Mouse (Mus musculus) layer of hippocampus, adult 11-12 months (tissue): Measurements from ENCODE around the gene Gm49354.
"Not testable (repeated sequence)": the region's sequence is repeated elsewhere in the genome, so short reads cannot be mapped to it uniquely, and the experiment has no call there.

Experiments
- DNase-seq: peaks from one replicate; pipeline ENCODE4 v3.0.0; 2022; ENCODE audit warnings: low spot score

The Gm49354 gene

DNA sequence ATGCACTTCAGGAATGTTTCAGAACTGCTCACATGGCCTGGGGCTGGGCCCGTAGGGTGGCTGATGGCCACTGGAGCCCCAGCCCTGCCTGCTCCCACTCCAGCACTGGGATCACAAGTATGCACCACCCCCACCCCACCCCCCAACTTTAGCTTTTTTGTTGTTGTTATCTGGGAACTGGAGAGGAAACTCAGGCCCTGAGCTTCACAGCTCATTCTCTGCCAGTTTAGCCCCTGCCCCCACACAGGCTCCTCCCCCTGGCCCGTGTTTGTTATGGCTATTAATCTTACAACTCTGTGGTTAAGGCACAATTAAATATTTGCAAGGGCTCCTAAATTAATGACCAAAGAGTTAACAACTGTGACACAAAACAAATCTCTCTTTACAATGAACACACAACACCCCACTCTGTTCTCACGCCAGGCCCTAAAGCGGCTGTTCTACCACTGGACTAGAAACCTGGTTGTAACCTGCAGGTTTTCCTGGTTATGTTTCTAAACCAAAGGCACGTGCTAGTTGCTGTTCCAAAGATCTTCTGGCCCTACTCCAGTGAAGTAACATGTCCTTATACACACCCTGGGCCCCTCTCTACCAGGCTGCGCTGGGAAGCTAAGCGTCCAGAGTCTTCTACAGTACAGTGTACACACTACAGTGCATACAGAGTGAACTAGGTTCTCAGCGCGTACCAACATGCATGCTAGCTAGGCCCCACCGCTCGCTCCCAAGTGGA lies 15.1 kb downstream of the Gm49354 start:
- no peak for DNase-seq

DNA sequence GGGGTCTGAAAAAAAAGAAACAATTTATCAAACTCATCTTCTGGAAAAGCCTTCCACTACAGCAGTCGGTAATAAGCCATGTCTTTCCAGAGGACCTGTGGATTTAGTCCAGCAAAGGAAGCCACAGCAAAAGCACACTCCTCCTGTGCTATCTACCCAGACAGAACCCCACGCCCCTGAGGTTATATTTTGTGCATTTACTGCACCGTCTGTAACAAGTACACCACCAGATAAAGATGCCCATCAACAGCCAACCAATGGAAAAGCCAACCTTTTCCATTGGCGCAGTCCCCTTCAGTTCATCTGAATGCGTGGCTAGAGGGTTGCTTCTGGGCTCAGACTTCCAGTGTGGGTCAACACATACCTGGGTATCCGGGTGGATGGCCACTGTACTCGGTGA lies 19.3 kb downstream of the Gm49354 start:
- no peak for DNase-seq

DNA sequence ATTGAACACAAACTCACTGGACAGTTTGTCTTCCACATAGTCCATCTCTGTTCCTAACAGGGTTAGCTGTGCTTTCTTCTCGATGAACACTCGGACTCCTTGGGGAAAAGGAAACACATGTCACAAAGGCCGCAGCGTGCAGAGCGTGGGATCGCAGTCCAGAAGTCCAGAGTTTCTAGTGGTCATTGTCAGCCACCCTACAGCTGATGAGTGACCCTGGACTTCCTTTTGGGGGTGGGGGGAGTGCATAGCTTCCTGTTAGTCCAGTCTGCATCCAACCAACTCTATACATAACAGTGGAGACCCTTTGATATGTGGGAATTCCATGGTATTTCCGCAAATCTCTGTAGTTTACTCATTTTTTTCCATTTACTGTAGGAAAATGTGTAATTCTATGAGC lies 25.1 kb downstream of the Gm49354 start:
- DNase-seq, result no peak

DNA sequence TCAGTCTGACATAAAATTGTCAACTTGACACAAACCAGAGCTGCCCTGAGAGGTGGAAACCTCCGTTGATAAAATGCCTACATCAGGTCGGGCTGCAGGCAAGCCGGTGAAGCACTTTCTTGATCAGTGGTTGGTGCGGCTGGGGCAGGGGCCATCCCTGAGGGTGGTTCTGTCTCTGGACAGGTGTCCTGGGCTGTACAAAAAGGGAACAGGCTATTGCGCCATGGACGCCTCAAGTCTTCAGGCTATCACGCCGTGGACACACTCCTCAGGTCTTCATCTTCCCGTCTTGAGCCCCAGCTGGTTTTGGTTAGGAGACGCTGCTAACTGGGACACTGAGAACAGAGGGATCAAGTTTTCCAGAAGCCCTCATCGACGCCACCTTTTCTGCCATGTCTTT lies 31.7 kb downstream of the Gm49354 start:
- DNase-seq, result no peak

DNA sequence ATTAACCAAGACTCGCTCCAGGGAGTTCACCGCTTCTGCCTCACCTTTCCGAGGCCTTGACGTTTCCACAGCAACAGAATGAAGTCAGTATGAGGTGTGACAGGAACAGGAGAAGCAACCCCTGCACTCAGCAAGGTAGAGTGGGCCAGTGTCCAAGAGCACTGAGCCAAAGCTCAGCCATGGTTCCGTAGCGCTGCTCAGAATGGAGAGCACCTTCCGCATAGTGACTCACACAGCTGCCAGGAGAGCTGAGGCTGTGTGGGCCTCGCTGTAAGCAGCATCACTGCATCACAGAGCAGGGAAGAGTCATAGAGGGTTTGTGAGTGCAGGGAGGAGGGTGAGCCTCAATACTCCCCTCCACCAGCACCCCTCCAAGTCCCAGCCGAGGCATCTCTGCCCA lies 35.3 kb downstream of the Gm49354 start, which contains the start of gene 1700014D04Rik:
TSS of gene 1700014D04Rik (minus strand) at position 42 of the 400 bp plus-strand sequence.
- no peak for DNase-seq

DNA sequence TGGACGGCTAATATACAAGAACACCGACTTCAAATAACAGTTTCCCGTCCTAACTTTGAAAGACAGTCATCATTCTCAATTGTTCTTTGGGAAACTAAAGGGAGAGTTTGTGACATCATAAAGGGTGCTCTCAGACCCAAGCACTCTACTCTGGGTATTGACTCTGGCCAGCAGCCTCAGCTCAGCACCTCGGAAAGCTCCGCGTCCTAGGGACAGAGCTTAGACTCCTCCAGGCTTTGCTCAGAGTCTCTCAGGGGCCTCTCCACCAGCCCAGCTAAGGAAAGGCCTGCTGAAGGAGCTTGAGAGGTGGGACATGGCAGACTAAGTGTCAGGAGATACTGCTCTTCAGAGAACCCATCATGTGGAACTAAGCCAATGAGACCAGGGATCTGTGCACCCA lies 35.9 kb downstream of the Gm49354 start:
- no peak for DNase-seq

DNA sequence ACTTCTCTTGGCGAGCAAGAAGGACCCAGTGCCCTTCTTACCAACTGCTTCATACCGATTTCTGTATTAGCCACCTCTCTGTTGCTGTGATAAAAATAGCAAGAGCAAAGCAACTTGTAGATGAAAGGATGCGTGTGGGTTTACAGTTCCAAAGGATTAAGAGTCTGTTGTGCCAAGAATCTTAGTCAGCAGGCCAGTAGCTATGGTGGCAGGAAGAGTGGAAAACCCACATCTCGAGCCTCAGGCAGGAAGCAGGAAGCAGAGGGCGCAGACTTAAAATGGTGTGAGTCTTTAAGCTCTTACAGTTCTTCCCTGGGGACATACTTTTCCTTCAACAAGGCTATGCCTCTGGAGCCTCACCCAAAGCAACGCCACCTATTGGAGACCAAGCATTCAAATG lies 36.6 kb downstream of the Gm49354 start:
- no peak for DNase-seq

DNA sequence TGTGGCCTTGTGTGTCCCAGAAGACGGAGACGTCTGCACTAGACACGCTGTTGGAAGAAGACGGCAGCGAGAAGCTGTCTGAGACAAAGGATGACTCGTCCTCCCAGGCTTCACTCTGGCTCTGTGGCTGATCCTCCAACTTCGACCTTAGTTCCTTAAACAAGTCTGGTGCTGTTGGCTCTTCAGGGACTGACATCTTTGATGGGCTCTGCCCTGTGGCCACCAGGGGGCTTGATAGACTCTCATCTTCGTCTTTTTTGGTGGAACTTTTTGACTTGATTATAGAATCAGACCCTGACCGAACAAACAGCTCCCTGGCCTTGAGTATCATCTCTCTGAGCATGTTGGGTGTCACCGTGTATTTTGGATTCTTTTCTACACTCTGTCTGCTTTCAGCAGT lies 40.3 kb downstream of the Gm49354 start:
- peak; percentile 31 for DNase-seq

DNA sequence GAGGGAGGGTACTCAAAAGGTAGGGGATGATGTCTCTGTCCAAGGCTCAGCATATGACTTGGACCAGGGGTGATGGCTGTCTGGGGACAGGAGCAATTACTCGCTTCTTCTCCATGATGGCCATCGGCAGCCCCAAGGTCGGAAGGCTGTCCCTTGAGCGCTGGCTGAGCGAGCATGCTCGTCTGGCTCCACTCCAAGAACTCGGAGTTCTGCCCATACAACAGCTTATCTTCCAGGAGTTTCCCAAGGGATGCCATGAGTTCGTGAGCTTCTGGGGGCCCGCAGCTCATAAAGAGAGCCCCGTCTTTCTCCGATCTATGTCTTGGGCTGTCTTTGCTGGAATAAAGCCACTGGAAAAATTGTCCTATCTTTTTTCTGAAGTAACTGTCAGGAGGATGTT lies 40.9 kb downstream of the Gm49354 start:
- no peak for DNase-seq

DNA sequence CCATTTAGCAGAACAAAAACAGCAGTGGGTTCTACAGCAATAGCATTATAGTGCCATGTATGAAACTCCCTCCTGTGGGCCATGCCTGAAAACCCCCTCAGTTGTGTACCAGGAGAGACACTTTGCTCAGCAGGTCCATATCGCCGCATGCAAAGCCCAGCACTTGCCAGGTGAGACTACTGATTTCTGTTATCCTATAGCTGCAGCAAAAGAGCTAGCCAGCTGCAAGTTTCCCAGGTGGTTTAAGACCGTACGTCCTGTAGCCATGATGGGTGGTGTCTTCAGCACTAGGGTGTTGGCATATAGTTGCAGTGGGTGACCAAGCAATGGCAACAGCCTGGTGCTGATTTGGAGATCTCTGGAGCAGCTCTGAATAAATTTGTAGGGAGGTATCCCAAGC lies 42.6 kb downstream of the Gm49354 start:
- no peak for DNase-seq

DNA sequence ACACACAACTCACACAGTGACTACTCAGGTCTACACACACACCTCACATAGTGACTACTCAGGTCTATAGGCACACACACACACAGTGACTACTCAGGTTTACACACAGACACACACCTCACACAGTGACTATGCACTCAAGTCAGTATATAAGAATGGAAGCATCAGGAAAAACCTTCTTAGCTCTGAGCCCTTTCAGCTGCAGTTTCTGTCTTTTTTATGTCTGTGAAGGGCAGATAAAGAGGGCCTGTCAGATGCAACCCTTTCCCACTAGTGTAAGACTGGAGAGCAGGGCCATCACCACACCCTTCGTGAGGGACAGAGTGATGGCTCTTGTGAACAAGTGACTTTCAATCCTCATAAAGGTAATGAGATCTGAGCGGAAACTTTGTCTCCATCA lies 43.6 kb downstream of the Gm49354 start:
- DNase-seq, result no peak

DNA sequence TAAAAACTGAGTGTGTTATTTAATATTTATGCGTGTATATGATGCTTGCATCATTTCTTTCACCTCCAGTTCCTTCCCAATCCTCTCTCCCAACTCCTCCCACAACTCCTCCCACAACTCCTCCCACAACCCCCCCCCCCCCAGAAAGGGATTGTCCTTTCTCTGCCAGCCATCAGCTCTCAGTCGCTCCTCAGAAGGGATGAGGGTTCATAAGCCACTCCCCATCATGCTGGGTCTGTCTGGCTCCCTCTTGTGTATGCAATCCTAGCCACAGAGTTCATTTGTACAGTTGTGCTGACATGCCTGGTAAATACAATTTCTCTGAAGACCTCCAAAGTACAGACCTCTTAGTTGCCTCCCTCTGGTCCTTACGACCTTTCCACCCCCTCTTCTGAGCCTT lies 46.9 kb downstream of the Gm49354 start:
- DNase-seq, result no peak

DNA sequence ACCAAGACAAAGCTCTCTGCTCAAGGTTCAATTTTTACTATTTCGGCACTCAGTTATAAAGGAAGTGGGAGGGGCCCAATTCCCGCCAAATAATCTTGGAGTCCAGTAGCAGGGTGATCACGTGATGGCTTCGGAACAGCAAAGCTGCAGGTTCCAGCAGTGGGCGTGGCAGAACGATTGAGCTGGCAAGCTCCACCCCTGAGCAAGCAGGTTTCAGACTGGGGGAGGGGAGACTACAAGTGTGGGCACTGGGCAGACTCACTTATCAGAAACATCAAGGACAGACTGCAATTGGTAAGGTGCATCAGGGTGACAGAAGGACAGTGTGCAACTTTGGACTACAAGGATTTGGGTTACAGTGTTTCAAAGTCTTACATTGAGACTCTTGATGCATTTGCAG lies 47.7 kb downstream of the Gm49354 start:
- DNase-seq, result not testable (repeated sequence)

DNA sequence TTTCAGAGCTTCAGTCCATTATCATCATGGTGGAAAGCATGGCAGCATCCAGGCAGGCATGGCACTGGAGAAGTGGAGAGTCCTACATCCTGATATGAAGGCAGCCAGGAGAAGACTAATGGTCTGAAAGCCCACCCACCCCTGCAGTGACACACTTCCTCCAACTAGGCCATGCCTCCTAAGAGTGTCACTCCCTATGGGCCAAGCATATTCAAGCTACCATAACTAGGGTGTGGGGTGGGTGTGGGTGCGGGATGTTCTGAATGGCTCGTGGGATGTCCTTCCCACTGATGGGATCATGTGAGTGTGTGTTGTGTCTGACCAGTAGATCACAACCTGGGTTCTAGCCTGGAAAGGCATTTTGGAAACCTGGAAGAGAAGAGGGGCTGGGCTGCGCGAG lies 48.1 kb downstream of the Gm49354 start:
- no peak for DNase-seq

DNA sequence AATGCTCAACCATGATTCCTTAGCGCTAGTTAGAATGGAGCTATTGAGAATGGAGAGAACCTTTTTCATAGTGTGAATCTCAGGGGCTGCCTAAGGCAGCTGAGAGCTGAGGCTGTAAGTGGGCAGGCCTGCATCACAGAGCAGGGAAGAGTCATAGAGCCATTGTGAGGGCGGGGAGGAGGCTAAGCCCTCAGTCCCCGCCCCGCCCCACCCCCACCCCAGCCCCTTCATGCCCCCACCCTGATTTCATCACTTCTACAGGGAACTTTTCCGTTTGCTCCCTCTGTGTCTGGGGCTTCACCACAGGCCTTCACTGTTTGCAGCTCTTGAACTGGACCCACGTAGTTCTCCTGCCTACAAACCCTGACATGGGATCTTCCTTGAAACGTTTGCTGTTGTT lies 50.4 kb downstream of the Gm49354 start, which contains the start of gene Spata31d1d:
TSS of gene Spata31d1d (minus strand) at position 101 of the 400 bp plus-strand sequence.
- no peak for DNase-seq

DNA sequence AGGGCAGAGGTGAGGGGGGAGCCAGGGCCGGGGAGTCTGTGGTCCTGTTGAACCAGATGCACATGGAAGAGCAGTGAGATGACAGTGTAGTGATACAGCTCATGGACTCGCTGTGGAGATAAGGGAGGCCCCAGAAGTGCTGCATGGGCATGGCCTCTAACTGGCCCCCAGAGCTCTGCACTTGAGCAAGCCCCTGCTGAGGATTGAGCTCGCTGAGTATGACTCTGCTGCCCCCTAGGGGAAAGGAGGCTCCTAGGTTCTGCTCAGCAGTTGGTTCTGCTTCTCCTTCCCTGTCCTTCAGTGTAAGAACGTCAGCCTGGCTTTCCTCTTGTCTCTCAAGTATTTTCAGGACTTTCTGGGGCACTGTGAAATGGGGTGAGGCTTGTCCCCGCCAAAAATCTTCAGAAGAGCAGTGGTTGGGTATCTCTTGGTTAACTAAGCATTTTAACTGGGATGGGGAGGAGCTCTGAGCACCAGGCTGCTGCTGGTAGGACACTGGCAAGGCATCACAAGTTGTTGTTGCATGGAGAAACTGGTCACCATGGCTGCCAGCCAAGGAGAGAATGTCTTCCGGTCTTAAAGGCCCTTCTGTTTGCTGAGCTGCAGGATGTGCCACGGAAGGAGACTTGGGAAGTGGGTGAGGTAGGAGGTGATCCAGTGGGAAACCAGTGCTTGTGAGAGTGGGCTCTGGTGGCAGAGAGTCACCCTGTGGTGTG lies 53.5 kb downstream of the Gm49354 start:
- peak; percentile 90 for DNase-seq

DNA sequence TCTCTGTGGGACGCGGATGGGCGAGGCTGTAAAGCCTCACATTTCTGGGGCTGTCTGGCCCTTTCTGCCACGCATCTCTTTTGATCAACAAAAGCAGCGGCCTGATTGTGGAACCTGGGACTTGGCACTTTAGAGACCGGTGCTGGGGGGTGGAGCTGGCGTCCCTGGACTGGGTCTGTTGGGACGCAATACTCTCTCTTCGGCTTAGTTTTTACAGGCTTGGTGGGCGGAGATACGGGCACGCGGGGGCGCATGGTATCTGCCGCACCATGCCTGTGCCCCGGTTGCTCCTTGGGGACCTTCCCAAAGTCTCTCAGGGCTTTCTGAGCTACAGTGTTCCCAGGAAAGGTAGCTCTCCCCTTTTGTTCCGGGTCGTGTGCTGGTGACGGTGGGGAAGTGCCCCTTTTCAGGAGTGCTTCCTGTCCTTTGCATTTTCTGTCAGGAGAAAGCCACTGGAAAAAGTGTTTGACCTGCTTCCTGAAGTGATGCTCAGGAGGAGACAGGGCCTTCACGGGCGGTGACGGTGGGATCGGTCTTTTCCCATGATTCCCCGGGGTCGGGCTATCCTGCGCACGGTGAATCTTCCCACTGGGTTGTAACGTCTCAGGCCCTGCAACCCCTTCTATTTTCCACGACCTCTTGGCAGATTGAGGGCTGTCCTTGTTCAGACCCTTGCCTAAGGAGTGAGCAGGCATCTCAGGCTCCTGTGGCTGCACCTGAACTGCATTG lies 55.7 kb downstream of the Gm49354 start:
- DNase-seq, result no peak

DNA sequence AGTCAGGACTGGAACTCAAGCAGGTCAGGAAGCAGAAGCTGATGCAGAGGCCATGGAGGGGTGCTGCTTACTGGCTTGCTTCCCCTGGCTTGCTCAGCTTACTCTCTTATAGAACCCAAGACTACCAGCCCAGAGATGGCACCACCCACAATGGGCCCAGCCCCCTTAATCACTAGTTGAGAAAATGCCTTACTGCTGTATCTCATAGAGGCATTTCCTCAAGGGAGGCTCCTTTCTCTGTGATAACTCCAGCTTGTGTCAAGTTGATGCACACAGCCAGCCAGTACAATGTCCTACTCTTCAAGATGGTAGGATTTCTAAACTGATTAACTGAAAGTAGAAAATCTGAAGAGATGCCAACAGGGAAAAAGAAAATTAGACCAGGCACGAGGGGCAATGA lies 60.0 kb downstream of the Gm49354 start:
- DNase-seq, result not testable (repeated sequence)

DNA sequence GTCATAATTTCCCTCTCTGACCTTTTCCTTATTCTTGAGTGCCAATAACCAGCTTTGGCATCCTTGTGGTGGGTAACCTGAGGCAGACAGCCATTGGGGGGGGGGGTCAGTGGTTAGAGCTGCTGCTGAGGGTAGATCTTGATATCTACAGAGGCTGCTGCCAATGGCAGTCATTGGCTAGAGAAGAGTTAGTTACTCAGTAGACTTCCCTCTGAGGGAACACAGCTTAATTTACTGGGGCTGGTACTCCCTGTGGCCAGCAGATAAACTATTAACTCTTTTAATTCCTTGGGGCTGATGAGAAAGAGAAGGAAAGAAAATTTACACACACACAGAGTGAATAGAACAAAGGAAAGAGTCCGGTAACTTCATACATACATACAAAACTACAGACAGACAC lies 62.6 kb downstream of the Gm49354 start:
- DNase-seq, result no peak

DNA sequence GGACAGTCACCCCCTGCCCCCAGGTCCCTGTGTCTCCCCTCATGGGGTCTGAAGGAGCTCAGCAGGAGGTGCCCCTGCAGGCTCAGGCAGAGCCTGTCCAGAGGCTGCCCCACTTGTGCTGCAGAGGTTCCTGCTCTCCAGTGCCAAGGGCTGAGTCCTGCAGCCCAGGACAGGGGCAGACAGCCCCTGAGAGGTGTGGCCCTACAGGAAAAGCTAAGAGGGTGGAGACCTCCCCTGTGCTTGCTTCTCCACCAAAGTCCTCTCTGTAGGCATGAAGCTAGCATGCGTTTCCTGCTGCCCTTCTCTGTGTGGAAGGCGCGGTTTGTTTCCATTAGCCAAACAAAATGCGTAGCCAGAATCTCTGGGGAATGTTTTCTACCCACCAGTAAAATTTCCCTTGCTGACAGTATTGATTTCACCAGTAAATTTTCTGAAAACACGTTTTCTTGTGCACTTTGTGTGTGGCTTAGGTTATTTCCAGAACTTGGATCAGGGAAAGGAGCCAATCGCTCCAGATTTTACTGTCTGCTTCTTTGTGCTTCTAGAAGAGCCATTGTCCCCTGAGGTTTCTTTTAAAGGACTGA lies 63.1 kb downstream of the Gm49354 start:
- DNase-seq, result not testable (repeated sequence)

DNA sequence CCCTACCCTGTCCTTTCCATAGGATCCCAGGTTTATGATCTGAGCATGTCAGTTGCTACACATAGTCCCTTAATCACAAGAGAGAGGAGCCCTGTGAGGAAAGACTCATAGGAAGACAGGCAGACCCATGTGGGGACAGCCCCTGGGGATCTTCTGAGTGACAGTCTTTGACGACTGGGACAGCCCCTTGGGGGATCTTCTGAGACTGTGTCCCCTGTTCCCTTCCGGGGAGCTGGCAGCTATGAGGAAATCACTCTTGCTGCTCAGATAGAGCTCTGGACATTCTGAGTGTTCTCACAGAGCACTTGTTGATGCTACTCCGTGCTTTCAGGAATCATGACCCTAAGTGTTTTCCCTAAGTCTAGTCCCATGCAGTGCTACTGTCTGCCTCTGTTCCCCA lies 68.3 kb downstream of the Gm49354 start:
- DNase-seq, result no peak

DNA sequence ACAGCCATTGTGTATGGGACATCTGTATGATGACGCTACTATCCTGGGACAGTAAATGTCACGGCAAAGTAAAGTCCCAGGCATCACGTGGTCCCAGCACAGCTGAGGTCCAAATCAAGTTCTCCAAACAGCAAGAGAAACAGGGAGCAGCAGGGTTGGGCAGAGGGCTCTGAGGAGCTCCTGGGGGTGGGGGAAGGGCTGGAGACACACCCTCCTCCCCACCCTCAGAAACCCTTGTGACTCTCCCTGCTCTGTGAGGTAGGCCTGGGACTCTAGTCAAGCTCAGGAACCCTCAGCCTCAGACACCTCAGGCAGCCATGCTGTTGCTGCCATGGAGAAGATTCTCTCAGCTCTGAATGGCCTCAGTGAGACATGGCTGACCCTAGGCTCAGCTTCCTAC lies 70.1 kb downstream of the Gm49354 start, which contains the start of gene Spata31d1b:
TSS of gene Spata31d1b (plus strand) at position 301 of the 400 bp plus-strand sequence.
- DNase-seq, result not testable (repeated sequence)
